Mouse (Mus musculus): ENCODE measurements around the gene Pde6d.

- TF ChIP-seq CTCF (IDR thresholded peaks at IDR 0.05; ENCODE audit: extremely low read depth, insufficient read depth, insufficient read length, insufficient replicate concordance) (no peak), POLR2A (IDR thresholded peaks at IDR 0.05; ENCODE audit: low read depth, low read length) (no peak)
These were observed 11.0 kb downstream of the Pde6d start for GRCm38 (mm10) chr1:86571381-86571780.
